Mouse (Mus musculus) heart, adult 8-10 months (tissue): ENCODE data around the gene Ovol1. TPM values are rescaled to one million over a fixed set of nuclear protein-coding genes. Genes with fewer than 3 reads are reported as not detected.
A peak's percentile ranks its signal among the peaks of the same experiment; 100 is the strongest.

Experiments used
- DNase-seq: peaks from one replicate; pipeline ENCODE4 v3.0.0; 2022; ENCODE audit warnings: low spot score
- total RNA-seq, 4 experiments: library from RNA; stranded (reverse); gene quantifications; 2 replicates each; pipeline ENCODE4 v1.2.4; 2022

Ovol1 gene
- total RNA-seq, 4 experiments from 2014 or later: not detected

GRCm38 (mm10) chr19:5568470-5569140 lies 8.2 kb upstream of the Ovol1 start:
- peak; percentile 81 for DNase-seq

GRCm38 (mm10) chr19:5567534-5568469 lies 7.4 kb upstream of the Ovol1 start, which contains the start of gene Ap5b1:
Gene Ap5b1, plus strand, starts transcription at chr19:5568025.
- DNase-seq: peak; percentile 89

- DNase-seq: no peak
These were observed 6.7 kb upstream of the Ovol1 start for GRCm38 (mm10) chr19:5567180-5567533.

- no peak for DNase-seq
These were observed 5.9 kb upstream of the Ovol1 start for GRCm38 (mm10) chr19:5566316-5566715.

GRCm38 (mm10) chr19:5562776-5563175 lies 2.3 kb upstream of the Ovol1 start:
- DNase-seq: no peak

GRCm38 (mm10) chr19:5561886-5562285 lies 1.4 kb upstream of the Ovol1 start:
- no peak for DNase-seq

GRCm38 (mm10) chr19:5561252-5561790 lies 875 bp upstream of the Ovol1 start:
- no peak for DNase-seq

GRCm38 (mm10) chr19:5559631-5560456 lies 602 bp downstream of the Ovol1 start:
- DNase-seq: no peak

- DNase-seq: no peak
These were observed 1.2 kb downstream of the Ovol1 start for GRCm38 (mm10) chr19:5559229-5559628.

GRCm38 (mm10) chr19:5558770-5559169 lies 1.7 kb downstream of the Ovol1 start:
- no peak for DNase-seq

GRCm38 (mm10) chr19:5558169-5558568 lies 2.3 kb downstream of the Ovol1 start:
- DNase-seq: no peak

GRCm38 (mm10) chr19:5554212-5554611 lies 6.2 kb downstream of the Ovol1 start:
- no peak for DNase-seq

- no peak for DNase-seq
These were observed 6.6 kb downstream of the Ovol1 start for GRCm38 (mm10) chr19:5553802-5554201.

GRCm38 (mm10) chr19:5547471-5548056 lies 12.9 kb downstream of the Ovol1 start:
- no peak for DNase-seq

- DNase-seq: no peak
These were observed 16.4 kb downstream of the Ovol1 start for GRCm38 (mm10) chr19:5544031-5544430.

- no peak for DNase-seq
These were observed 17.1 kb downstream of the Ovol1 start for GRCm38 (mm10) chr19:5543362-5543761.

- DNase-seq: no peak
These were observed 21.7 kb downstream of the Ovol1 start for GRCm38 (mm10) chr19:5538786-5539185.

GRCm38 (mm10) chr19:5532520-5532919 lies 27.9 kb downstream of the Ovol1 start:
- no peak for DNase-seq

- DNase-seq: no peak
These were observed 30.3 kb downstream of the Ovol1 start for GRCm38 (mm10) chr19:5530138-5530524.

GRCm38 (mm10) chr19:5529325-5530137 lies 30.9 kb downstream of the Ovol1 start:
- DNase-seq: peak; percentile 97
